Mouse (Mus musculus) neural tube, embryonic 14.5 days (tissue): ENCODE data around the gene Ccdc171. TPM values are rescaled to one million over a fixed set of nuclear protein-coding genes. Genes with fewer than 3 reads are reported as not detected.
"Not testable (repeated sequence)": the region's sequence is repeated elsewhere in the genome, so short reads cannot be mapped to it uniquely, and the experiment has no call there.

Experiments
- ATAC-seq: fragments of 200-750 bp; cut with Nextera tagmentation; 2 replicates; pipeline ENCODE4 v1.8.0; 2017; ENCODE audit warnings: low read depth, mild to moderate bottlenecking, moderate TSS enrichment, moderate library complexity
- H3K27ac ChIP-seq: fragments of 300-500 bp; sonication (generic); 2 replicates; pipeline ENCODE4 v1.5.1; 2014; ENCODE audit warnings: low read depth, mild to moderate bottlenecking, control low read depth, low read length, moderate library complexity, mixed read lengths
- H3K27me3 ChIP-seq: fragments of 300-500 bp; sonication (generic); 2 replicates; pipeline ENCODE4 v1.6.1; 2014; ENCODE audit warnings: low read length; ENCODE audit not compliant: control insufficient read depth, insufficient read depth
- H3K36me3 ChIP-seq: fragments of 300-500 bp; sonication (generic); 2 replicates; pipeline ENCODE4 v1.6.1; 2014; ENCODE audit warnings: low read length, mixed read lengths; ENCODE audit not compliant: control insufficient read depth, insufficient read depth
- H3K4me1 ChIP-seq: fragments of 300-500 bp; sonication (generic); 2 replicates; pipeline ENCODE4 v1.6.1; 2014; ENCODE audit warnings: low read length; ENCODE audit not compliant: control insufficient read depth, insufficient read depth
- H3K4me2 ChIP-seq: fragments of 300-500 bp; sonication (generic); 2 replicates; pipeline ENCODE4 v1.6.1; 2014; ENCODE audit warnings: mild to moderate bottlenecking, low read depth, low read length, control low read depth
- H3K4me3 ChIP-seq: fragments of 300-500 bp; sonication (generic); 2 replicates; pipeline ENCODE4 v1.5.1; 2014; ENCODE audit warnings: low read depth, low read length, control low read depth, mixed read lengths
- H3K9ac ChIP-seq: fragments of 300-500 bp; sonication (generic); replicated peaks from 2 replicates; pipeline ENCODE4 v1.6.1; 2014; ENCODE audit warnings: low read depth, mild to moderate bottlenecking, control low read depth, low read length, mixed read lengths
- H3K9me3 ChIP-seq: fragments of 300-500 bp; sonication (generic); 2 replicates; pipeline ENCODE4 v1.6.1; 2016; ENCODE audit warnings: low read length; ENCODE audit not compliant: control insufficient read depth
- WGBS: fragments of 180-500 bp; shearing (Covaris S2); extraction: QIAGEN DNeasy Blood & Tissue Kit; methylation state at CpG from one replicate; pipeline ENCODE4 v1.1.7; 2014; 5-methylcytosine and 5-hydroxymethylcytosine counted together
- polyA plus RNA-seq: library from polyadenylated mRNA; unstranded; fragments of >200 nt; fragmentation: Nextera tagmentation; extraction: Ambion mirVana; gene quantifications from 2 replicates; pipeline ENCODE4 v1.2.1, GENCODE M21; 2014

The Ccdc171 gene
- polyA plus RNA-seq, 1 experiment from 2014 or later: 4.5 TPM

DNA sequence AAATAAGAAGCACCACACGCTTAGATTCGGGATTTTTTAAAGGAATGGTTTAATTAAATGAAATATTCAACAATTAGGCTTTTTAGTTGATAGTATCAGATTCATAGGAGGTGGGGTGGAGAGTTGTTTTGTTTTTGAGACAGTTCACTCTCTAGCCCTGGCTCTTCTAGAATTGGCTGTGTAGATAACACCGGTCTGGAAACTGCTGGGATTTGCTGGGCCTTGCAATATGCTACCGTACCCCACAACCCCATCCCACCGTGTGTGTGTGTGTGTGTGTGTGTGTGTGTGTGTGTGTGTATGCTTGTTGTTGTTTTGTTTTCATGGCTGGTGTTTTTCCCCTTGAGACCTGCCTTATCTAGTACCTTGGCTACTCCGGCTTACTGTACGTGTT, 24.3 kb upstream of the Ccdc171 start:
- H3K4me1 ChIP-seq: no peaks in the 10 kb centered on the region
- ATAC-seq: peak; percentile 78
- WGBS: 36% methylated on average over 7 of the region's 7 CpGs
- H3K27me3 ChIP-seq: no peaks in the 10 kb centered on the region
- peak overlapping the region; percentile 51 for H3K4me2 ChIP-seq
- H3K36me3 ChIP-seq: no peaks in the 10 kb centered on the region
- no peak overlapping the region for H3K9ac ChIP-seq
- H3K9me3 ChIP-seq: no peaks in the 10 kb centered on the region
- no peak overlapping the region for H3K27ac ChIP-seq
- peak overlapping the region; percentile 36 for H3K4me3 ChIP-seq

GRCm38 (mm10) chr4:83509600-83509999, 15.7 kb upstream of the Ccdc171 start:
- 62% methylated on average over 2 of the region's 2 CpGs for WGBS
- H3K27ac ChIP-seq: no peak overlapping the region
- no peak overlapping the region for H3K4me2 ChIP-seq
- no peaks in the 10 kb centered on the region for H3K27me3 ChIP-seq
- ATAC-seq: no peak
- no peaks in the 10 kb centered on the region for H3K4me1 ChIP-seq
- no peaks in the 10 kb centered on the region for H3K36me3 ChIP-seq
- no peaks in the 10 kb centered on the region for H3K9me3 ChIP-seq
- no peak overlapping the region for H3K4me3 ChIP-seq
- H3K9ac ChIP-seq: no peak overlapping the region

- 67% methylated on average over 8 of the region's 8 CpGs for WGBS
- H3K36me3 ChIP-seq: no peaks in the 10 kb centered on the region
These were observed 14.3 kb upstream of the Ccdc171 start for GRCm38 (mm10) chr4:83511083-83511482.

GRCm38 (mm10) chr4:83512217-83512616, 13.1 kb upstream of the Ccdc171 start:
- Histone ChIP-seq H3K4me1 (no peaks in the 10 kb centered on the region), H3K36me3 (no peaks in the 10 kb centered on the region)
- WGBS: 86% methylated on average over 3 of the region's 3 CpGs

More at GRCm38 (mm10) chr4:83511083-83511482, 14.3 kb upstream of the Ccdc171 start:
- ATAC-seq: no peak
- Histone ChIP-seq H3K4me3 (no peak overlapping the region), H3K4me2 (no peak overlapping the region), H3K9ac (no peak overlapping the region), H3K9me3 (no peaks in the 10 kb centered on the region), H3K27me3 (no peaks in the 10 kb centered on the region), H3K4me1 (no peaks in the 10 kb centered on the region), H3K27ac (no peak overlapping the region)

GRCm38 (mm10) chr4:83512644-83513043, 12.7 kb upstream of the Ccdc171 start:
- no peak for ATAC-seq

More at GRCm38 (mm10) chr4:83512217-83512616, 13.1 kb upstream of the Ccdc171 start:
- Histone ChIP-seq H3K9me3 (no peaks in the 10 kb centered on the region), H3K4me2 (no peak overlapping the region), H3K27ac (no peak overlapping the region), H3K27me3 (no peaks in the 10 kb centered on the region), H3K9ac (no peak overlapping the region), H3K4me3 (no peak overlapping the region)
- ATAC-seq: no peak

DNA sequence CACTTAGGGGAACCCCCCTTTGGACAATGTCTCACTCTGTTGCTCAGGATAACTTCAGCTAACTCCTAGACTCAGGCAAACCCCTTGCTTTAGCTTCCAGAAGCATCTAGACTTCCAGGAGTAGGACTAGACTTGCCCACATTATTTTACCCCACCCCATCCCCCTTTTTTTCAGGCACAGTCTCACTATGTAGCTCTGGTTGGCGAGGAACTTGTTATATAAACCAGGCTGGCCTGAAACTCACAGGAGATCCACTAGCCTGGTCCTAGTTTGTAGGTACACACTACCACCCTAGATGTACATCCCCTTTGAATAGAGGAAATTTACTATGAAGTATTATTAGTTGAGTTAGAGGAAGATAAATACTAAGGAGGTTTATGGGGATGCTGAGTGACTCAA, 11.2 kb upstream of the Ccdc171 start:
- no peaks in the 10 kb centered on the region for H3K36me3 ChIP-seq
- no peak for ATAC-seq
- H3K9ac ChIP-seq: no peak overlapping the region
- no peak overlapping the region for H3K27ac ChIP-seq
- H3K4me1 ChIP-seq: no peaks in the 10 kb centered on the region
- WGBS: 94% methylated on average over 1 of the region's 1 CpGs
- no peak overlapping the region for H3K4me2 ChIP-seq
- H3K9me3 ChIP-seq: no peaks in the 10 kb centered on the region
- H3K27me3 ChIP-seq: no peaks in the 10 kb centered on the region
- no peak overlapping the region for H3K4me3 ChIP-seq

More at GRCm38 (mm10) chr4:83512644-83513043, 12.7 kb upstream of the Ccdc171 start:
- Histone ChIP-seq H3K9ac (no peak overlapping the region), H3K36me3 (no peaks in the 10 kb centered on the region), H3K4me1 (no peaks in the 10 kb centered on the region), H3K27me3 (no peaks in the 10 kb centered on the region), H3K4me3 (no peak overlapping the region), H3K9me3 (no peaks in the 10 kb centered on the region), H3K4me2 (no peak overlapping the region), H3K27ac (no peak overlapping the region)
- 63% methylated on average over 2 of the region's 2 CpGs for WGBS

DNA sequence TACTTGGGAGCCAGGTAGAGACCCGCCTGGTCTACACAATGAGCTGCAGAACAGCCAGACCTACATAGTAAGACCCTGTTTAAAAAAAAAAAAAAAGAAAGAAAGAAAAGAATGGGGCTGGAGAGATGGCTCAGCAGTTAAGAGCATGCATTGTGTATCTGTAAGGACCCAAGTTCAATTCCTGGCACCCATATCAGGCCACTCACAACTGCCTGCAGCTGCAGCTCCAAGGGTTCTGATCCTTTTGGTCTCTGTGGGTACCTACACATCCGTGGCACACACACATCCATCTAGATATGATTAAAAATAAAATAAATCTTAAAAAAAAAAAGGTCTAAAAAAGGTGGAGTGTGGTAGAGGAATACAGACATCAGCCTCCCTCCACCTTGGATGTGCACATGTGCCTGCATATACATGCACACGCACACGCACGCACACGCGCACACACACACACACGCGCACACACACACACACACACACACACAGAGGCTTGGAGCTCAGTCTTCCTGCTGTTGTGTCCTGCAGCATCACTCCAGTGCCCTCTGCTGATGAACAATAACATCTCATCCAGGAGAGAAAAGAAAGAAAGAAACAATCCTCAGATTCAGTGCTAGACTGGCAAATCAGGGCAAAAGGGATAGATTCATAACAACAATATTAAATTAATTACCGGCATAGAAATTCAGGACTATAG, 10.2 kb upstream of the Ccdc171 start:
- H3K9me3 ChIP-seq: no peaks in the 10 kb centered on the region
- H3K4me3 ChIP-seq: no peak overlapping the region
- no peaks in the 10 kb centered on the region for H3K36me3 ChIP-seq
- no peak overlapping the region for H3K27ac ChIP-seq
- H3K27me3 ChIP-seq: no peaks in the 10 kb centered on the region
- H3K4me2 ChIP-seq: no peak overlapping the region
- no peak overlapping the region for H3K9ac ChIP-seq
- ATAC-seq: no peak
- H3K4me1 ChIP-seq: no peaks in the 10 kb centered on the region
- WGBS: 83% methylated on average over 10 of the region's 10 CpGs

- not testable (repeated sequence) for H3K36me3 ChIP-seq
- 92% methylated on average over 5 of the region's 6 CpGs for WGBS
These were observed 9.2 kb upstream of the Ccdc171 start for GRCm38 (mm10) chr4:83516144-83516543.

GRCm38 (mm10) chr4:83519148-83519547, 6.2 kb upstream of the Ccdc171 start:
- Histone ChIP-seq H3K9ac (no peak overlapping the region), H3K36me3 (no peaks in the 10 kb centered on the region), H3K27ac (no peak overlapping the region), H3K4me2 (no peak overlapping the region), H3K4me1 (0 out of 2 replicates have a peak, but pooled peaks cover 2% of the 10 kb centered on the region), H3K4me3 (no peak overlapping the region), H3K9me3 (no peaks in the 10 kb centered on the region), H3K27me3 (no peaks in the 10 kb centered on the region)
- no peak for ATAC-seq
- WGBS: 71% methylated on average over 2 of the region's 2 CpGs

More at GRCm38 (mm10) chr4:83516144-83516543, 9.2 kb upstream of the Ccdc171 start:
- H3K9ac ChIP-seq, H3K4me1 ChIP-seq, H3K4me3 ChIP-seq, H3K4me2 ChIP-seq, H3K27ac ChIP-seq, ATAC-seq, H3K9me3 ChIP-seq, H3K27me3 ChIP-seq: not testable (repeated sequence)
